In the genomic region with DNA sequence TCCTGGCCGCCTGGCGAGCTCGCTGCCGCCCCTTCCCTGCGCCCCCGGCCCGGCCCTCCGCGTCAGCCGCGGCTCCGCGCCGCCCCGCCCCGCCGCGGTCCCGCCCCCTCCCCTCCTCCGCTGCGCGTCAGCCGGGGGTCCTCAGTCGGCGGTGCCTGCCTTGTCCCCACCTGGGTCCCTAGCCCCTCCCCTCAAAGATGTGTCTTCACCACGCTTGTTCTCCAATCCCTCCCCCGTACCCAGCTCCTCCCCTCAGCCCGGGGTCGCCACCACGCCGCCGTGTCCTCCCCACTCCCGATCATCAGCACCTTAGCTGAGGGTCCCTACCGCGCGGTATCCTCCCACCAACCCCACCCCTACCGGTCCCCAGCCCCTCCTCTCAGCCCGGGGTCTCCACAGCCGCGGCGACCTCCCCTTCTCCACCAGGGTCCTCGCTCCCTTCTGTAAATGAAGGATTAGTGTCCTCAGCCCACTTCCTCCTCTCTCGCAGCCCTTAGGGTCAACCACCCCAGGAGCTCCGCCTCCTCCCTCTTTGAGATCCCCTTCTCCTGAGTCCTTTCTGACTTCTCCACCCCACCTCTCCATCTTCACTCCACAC, we compare ENCODE assay signal across 10 mouse cellular contexts. TPM values are rescaled to one million over a fixed set of nuclear protein-coding genes. Genes with fewer than 3 reads are reported as not detected.
A peak's percentile ranks its signal among the peaks of the same experiment; 100 is the strongest.
DNase-seq lines count a peak whose midpoint lies in the region; ATAC-seq and TF ChIP-seq lines count a peak whose summit lies in the region.
"Not testable (repeated sequence)": the region's sequence is repeated elsewhere in the genome, so short reads cannot be mapped to it uniquely, and the experiment has no call there.
"Had no signal": no experiment of that assay in that cellular context is flagged by ENCODE, and none has a peak within 500 bp of the region (broad histone marks: within the 10 kb centered on the region; RNA-seq: fewer than 3 reads in every experiment).

No protein-coding gene starts in this region.

- not testable (repeated sequence) for H3K4me1 ChIP-seq in embryonic facial prominence, embryonic 12.5 days; forebrain, embryonic 16.5 days (replicated peaks; ENCODE audit: control insufficient read depth, insufficient read depth, low read length); intestine, embryonic 16.5 days (ENCODE audit: control insufficient read depth, insufficient read depth, low read length)
- H3K4me1 ChIP-seq in liver, embryonic 11.5 days (replicated peaks; ENCODE audit: control insufficient read depth, insufficient read depth, low read length): peaks cover 19% of the 10 kb centered on the region

- not testable (repeated sequence) for H3K36me3 ChIP-seq in embryonic facial prominence, embryonic 12.5 days; forebrain, embryonic 16.5 days (ENCODE audit: control insufficient read depth, insufficient read depth); intestine, embryonic 16.5 days (ENCODE audit: control insufficient read depth, insufficient read depth, low read length); liver, embryonic 11.5 days (ENCODE audit: control insufficient read depth, insufficient read depth, low read length)
- H3K36me3 ChIP-seq in myocyte (ENCODE audit: control insufficient read depth, insufficient read depth): peaks cover 22% of the 10 kb centered on the region

- not testable (repeated sequence) for H3K27me3 ChIP-seq in embryonic facial prominence, embryonic 12.5 days; forebrain, embryonic 16.5 days (replicated peaks; ENCODE audit: control insufficient read depth, insufficient read depth, low read length); intestine, embryonic 16.5 days (replicated peaks; ENCODE audit: control insufficient read depth, insufficient read depth, low read length); liver, embryonic 11.5 days (replicated peaks; ENCODE audit: control insufficient read depth, insufficient read depth, low read length); myocyte (ENCODE audit: control insufficient read depth, insufficient read depth, insufficient read length)

- H3K4me3 ChIP-seq in embryonic facial prominence, embryonic 12.5 days; forebrain, embryonic 16.5 days (replicated peaks; ENCODE audit: low read length); intestine, embryonic 16.5 days (ENCODE audit: low read length); liver, embryonic 11.5 days (ENCODE audit: low read depth, low read length); myocyte: not testable (repeated sequence)

- peaks cover 39% of the 10 kb centered on the region for H3K79me2 ChIP-seq in myocyte (ENCODE audit: control insufficient read depth, insufficient read depth)

- not testable (repeated sequence) for DNase-seq in liver, embryonic 11.5 days (ENCODE audit: low spot score)

- H3ac ChIP-seq in myocyte (ENCODE audit: control insufficient read depth, insufficient read length): peak overlapping the region; percentile 100

- not testable (repeated sequence) for H3K9ac ChIP-seq in embryonic facial prominence, embryonic 12.5 days; forebrain, embryonic 16.5 days (replicated peaks; ENCODE audit: low read depth, low read length); intestine, embryonic 16.5 days (ENCODE audit: low read depth, low read length); liver, embryonic 11.5 days (ENCODE audit: low read depth, low read length)

- not testable (repeated sequence) for TF ChIP-seq POLR2A in myocyte (IDR thresholded peaks at IDR 0.05; ENCODE audit: insufficient read length, low read depth)

- no CpG with 5 or more reads among the region's 44 CpGs for WGBS in embryonic facial prominence, embryonic 12.5 days
- WGBS in forebrain, embryonic 16.5 days: no CpG with 5 or more reads among the region's 44 CpGs
- WGBS in intestine, embryonic 16.5 days: no CpG with 5 or more reads among the region's 44 CpGs
- no CpG with 5 or more reads among the region's 44 CpGs for WGBS in liver, embryonic 11.5 days

- peak; percentile 94 for ATAC-seq in embryonic facial prominence, embryonic 12.5 days (ENCODE audit: insufficient number of reproducible peaks, insufficient read depth, low FRiP score, low TSS enrichment)
- ATAC-seq in forebrain, embryonic 16.5 days: peak; percentile 96
- ATAC-seq in hematopoietic stem cell, adult 5-6 weeks (replicated peaks in 1 of 2; ENCODE audit: insufficient read depth in 1 of 2, low FRiP score in 2 of 2, low TSS enrichment in 1 of 2, low read depth in 1 of 2, poor library complexity in 2 of 2, severe bottlenecking in 2 of 2): peak; percentile 69 to 77
- peak; percentile 86 for ATAC-seq in intestine, embryonic 16.5 days
- ATAC-seq in liver, embryonic 11.5 days (replicated peaks; ENCODE audit: low FRiP score): peak; percentile 78
- peak; percentile 71 for ATAC-seq in megakaryocyte, adult 5-6 weeks (ENCODE audit: poor library complexity, severe bottlenecking)

- H3K4me2 ChIP-seq in embryonic facial prominence, embryonic 12.5 days (replicated peaks); forebrain, embryonic 16.5 days (ENCODE audit: low read length); intestine, embryonic 16.5 days (ENCODE audit: low read depth, low read length); liver, embryonic 11.5 days; myocyte (ENCODE audit: low read depth): not testable (repeated sequence)

- not testable (repeated sequence) for H3K9me3 ChIP-seq in embryonic facial prominence, embryonic 12.5 days; forebrain, embryonic 16.5 days (ENCODE audit: control insufficient read depth, low read length); intestine, embryonic 16.5 days (ENCODE audit: control insufficient read depth, low read length); liver, embryonic 11.5 days (ENCODE audit: control insufficient read depth, low read length)

- H3K27ac ChIP-seq in embryonic facial prominence, embryonic 12.5 days; forebrain, embryonic 16.5 days (ENCODE audit: low read length); intestine, embryonic 16.5 days (ENCODE audit: low read length); liver, embryonic 11.5 days (ENCODE audit: low read depth, low read length): not testable (repeated sequence)

RNA-seq across cellular contexts. Expression of gene Phf10, which starts 0.6 kb away (rescaled TPM):
- 34.3 and 34.7 TPM in 2 replicates for polyA plus RNA-seq in embryonic facial prominence, embryonic 12.5 days (2016; fragmentation: Nextera tagmentation; extraction: Ambion mirVana)
- polyA plus RNA-seq in forebrain, embryonic 16.5 days (2015; fragmentation: Nextera tagmentation; extraction: Ambion mirVana): 15.1 and 15.3 TPM in 2 replicates
- total RNA-seq in hematopoietic stem cell, adult 5-6 weeks (2017): 60.8 and 74.1 TPM in 2 replicates
- 27.5 and 33.4 TPM in 2 replicates for polyA plus RNA-seq in intestine, embryonic 16.5 days (2015; fragmentation: Nextera tagmentation; extraction: Ambion mirVana)
- polyA plus RNA-seq in liver, embryonic 11.5 days (2014; fragmentation: Nextera tagmentation; extraction: Ambion mirVana): 137 and 150 TPM in 2 replicates
- 159 and 162 TPM in 2 replicates for total RNA-seq in megakaryocyte, adult 5-6 weeks (2015)
- total RNA-seq in megakaryocyte, adult 5-6 weeks (2017): 52.1 and 54.2 TPM in 2 replicates
- polyA plus RNA-seq in myocyte (2012; fragmentation: generic; extraction: Trizol): 216 TPM

RNA-seq across cellular contexts. Expression of gene 9030025P20Rik, which starts 16.6 kb away (rescaled TPM):
- 11.1 and 12.2 TPM in 2 replicates for polyA plus RNA-seq in embryonic facial prominence, embryonic 12.5 days (2016; fragmentation: Nextera tagmentation; extraction: Ambion mirVana)
- 6.9 and 7.5 TPM in 2 replicates for polyA plus RNA-seq in forebrain, embryonic 16.5 days (2015; fragmentation: Nextera tagmentation; extraction: Ambion mirVana)
- 7.4 and 11.8 TPM in 2 replicates for total RNA-seq in hematopoietic stem cell, adult 5-6 weeks (2017)
- 8.2 TPM in 2 replicates for polyA plus RNA-seq in intestine, embryonic 16.5 days (2015; fragmentation: Nextera tagmentation; extraction: Ambion mirVana)
- polyA plus RNA-seq in liver, embryonic 11.5 days (2014; fragmentation: Nextera tagmentation; extraction: Ambion mirVana): 8.1 and 8.2 TPM in 2 replicates
- total RNA-seq in megakaryocyte, adult 5-6 weeks (2015): 5.9 and 6.3 TPM in 2 replicates
- 8.2 and 9.6 TPM in 2 replicates for total RNA-seq in megakaryocyte, adult 5-6 weeks (2017)
- 5.7 TPM for polyA plus RNA-seq in myocyte (2012; fragmentation: generic; extraction: Trizol)

RNA-seq across cellular contexts. Expression of gene Gm3417, which starts 16.9 kb away (rescaled TPM):
- not detected in 2 replicates for polyA plus RNA-seq in embryonic facial prominence, embryonic 12.5 days (2016; fragmentation: Nextera tagmentation; extraction: Ambion mirVana)
- 0.47 and 0.86 TPM in 2 replicates for polyA plus RNA-seq in forebrain, embryonic 16.5 days (2015; fragmentation: Nextera tagmentation; extraction: Ambion mirVana)
- not detected in 2 replicates for total RNA-seq in hematopoietic stem cell, adult 5-6 weeks (2017)
- 1.2 and 1.7 TPM in 2 replicates for polyA plus RNA-seq in intestine, embryonic 16.5 days (2015; fragmentation: Nextera tagmentation; extraction: Ambion mirVana)
- polyA plus RNA-seq in liver, embryonic 11.5 days (2014; fragmentation: Nextera tagmentation; extraction: Ambion mirVana): 1.3 and 2.6 TPM in 2 replicates
- 0.80 TPM in 1 of 2 replicates, not detected in the other for total RNA-seq in megakaryocyte, adult 5-6 weeks (2015)
- not detected in 2 replicates for total RNA-seq in megakaryocyte, adult 5-6 weeks (2017)
- polyA plus RNA-seq in myocyte (2012; fragmentation: generic; extraction: Trizol): 0.31 TPM
- total RNA-seq: gastrocnemius, postnatal 25 days; heart, postnatal 14 days had no signal
- polyA plus RNA-seq: small intestine, adult 2 months had no signal

RNA-seq across cellular contexts. Expression of gene 1600012H06Rik, which starts 18.7 kb away (rescaled TPM):
- 30.7 and 33.3 TPM in 2 replicates for polyA plus RNA-seq in embryonic facial prominence, embryonic 12.5 days (2016; fragmentation: Nextera tagmentation; extraction: Ambion mirVana)
- 33.1 and 37.3 TPM in 2 replicates for polyA plus RNA-seq in forebrain, embryonic 16.5 days (2015; fragmentation: Nextera tagmentation; extraction: Ambion mirVana)
- 7.7 and 10.9 TPM in 2 replicates for total RNA-seq in hematopoietic stem cell, adult 5-6 weeks (2017)
- polyA plus RNA-seq in intestine, embryonic 16.5 days (2015; fragmentation: Nextera tagmentation; extraction: Ambion mirVana): 37.6 and 39.9 TPM in 2 replicates
- polyA plus RNA-seq in liver, embryonic 11.5 days (2014; fragmentation: Nextera tagmentation; extraction: Ambion mirVana): 19.9 and 22.2 TPM in 2 replicates
- total RNA-seq in megakaryocyte, adult 5-6 weeks (2015): 27.7 and 30.1 TPM in 2 replicates
- 19.7 and 22.4 TPM in 2 replicates for total RNA-seq in megakaryocyte, adult 5-6 weeks (2017)
- 8.3 TPM for polyA plus RNA-seq in myocyte (2012; fragmentation: generic; extraction: Trizol)

RNA-seq across cellular contexts. Expression of gene Wdr27, which starts 18.7 kb away (rescaled TPM):
- 4.7 and 5.8 TPM in 2 replicates for polyA plus RNA-seq in embryonic facial prominence, embryonic 12.5 days (2016; fragmentation: Nextera tagmentation; extraction: Ambion mirVana)
- 6.3 and 7.5 TPM in 2 replicates for polyA plus RNA-seq in forebrain, embryonic 16.5 days (2015; fragmentation: Nextera tagmentation; extraction: Ambion mirVana)
- total RNA-seq in hematopoietic stem cell, adult 5-6 weeks (2017): not detected in 2 replicates
- 3.9 and 5.0 TPM in 2 replicates for polyA plus RNA-seq in intestine, embryonic 16.5 days (2015; fragmentation: Nextera tagmentation; extraction: Ambion mirVana)
- 2.0 and 2.9 TPM in 2 replicates for polyA plus RNA-seq in liver, embryonic 11.5 days (2014; fragmentation: Nextera tagmentation; extraction: Ambion mirVana)
- not detected in 2 replicates for total RNA-seq in megakaryocyte, adult 5-6 weeks (2015)
- not detected in 2 replicates for total RNA-seq in megakaryocyte, adult 5-6 weeks (2017)
- polyA plus RNA-seq in myocyte (2012; fragmentation: generic; extraction: Trizol): 8.0 TPM
